Mouse (Mus musculus) ES-E14 (cell line): Measurements from ENCODE around the gene Prickle1.

Source experiments
- HCFC1 ChIP-seq: IDR thresholded peaks from 2 replicates; pipeline ENCODE4 v1.6.1; 2012; ENCODE audit warnings: low read length, inconsistent platforms, borderline replicate concordance; ENCODE audit not compliant: insufficient read depth
- MAFK ChIP-seq: IDR thresholded peaks from 2 replicates; pipeline ENCODE4 v1.6.1; 2014; ENCODE audit warnings: mild to moderate bottlenecking, low read depth, low read length, inconsistent platforms; ENCODE audit not compliant: insufficient read depth
- ZC3H11A ChIP-seq: IDR thresholded peaks from 2 replicates; pipeline ENCODE4 v1.6.1; 2012; ENCODE audit warnings: low read depth, mild to moderate bottlenecking, inconsistent platforms, low read length, borderline replicate concordance
- ZNF384 ChIP-seq: IDR thresholded peaks from 2 replicates; pipeline ENCODE4 v1.6.1; 2012; ENCODE audit warnings: low read depth, low read length, inconsistent platforms

DNA sequence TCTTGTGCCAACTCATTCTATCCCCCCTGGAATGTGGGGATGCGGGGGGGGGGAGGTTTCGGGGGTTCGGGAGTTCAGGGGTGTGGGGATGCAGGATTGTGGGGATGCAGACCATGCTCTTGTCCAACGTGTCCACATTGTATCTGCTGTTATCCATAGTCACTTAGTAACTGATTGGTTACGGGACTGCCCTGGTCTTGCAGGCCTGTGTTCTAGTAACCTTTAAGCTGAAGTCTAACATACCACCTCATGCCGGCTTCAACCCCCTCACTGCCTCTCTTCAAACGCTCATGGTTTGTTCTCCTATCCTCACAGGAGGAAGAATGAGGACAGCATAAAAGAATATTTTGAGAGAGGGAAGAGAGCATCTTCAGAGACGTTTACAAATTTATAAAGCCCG lies 33.5 kb upstream of the Prickle1 start:
- no peak for TF ChIP-seq MAFK
- no peak for TF ChIP-seq ZNF384
- no peak for TF ChIP-seq HCFC1
- no peak for TF ChIP-seq ZC3H11A
